Mouse (Mus musculus) heart, embryonic 14.5 days (tissue): ENCODE results near the gene G6pc. TPM values are rescaled to one million over a fixed set of nuclear protein-coding genes. Genes with fewer than 3 reads are reported as not detected.

Experiments used
- ATAC-seq: fragments of 200-750 bp; cut with Nextera tagmentation; 2 replicates; pipeline ENCODE4 v1.8.0; 2017; ENCODE audit warnings: low read depth, moderate TSS enrichment; ENCODE audit not compliant: insufficient number of reproducible peaks, insufficient read depth, low FRiP score
- H3K27ac ChIP-seq, 2 experiments: fragments of 200-500 bp in 1 of 2; fragments of 300-500 bp in 1 of 2; sonication (generic) in 1 of 2; replicated peaks in 1 of 2; 2 replicates each; pipeline ENCODE4 v1.5.1; 2012 to 2014; ENCODE audit warnings: low read depth in 2 of 2, low read length in 2 of 2, control low read depth in 1 of 2, mild to moderate bottlenecking in 1 of 2, mixed read lengths in 1 of 2; ENCODE audit not compliant: control insufficient read depth in 1 of 2, insufficient read depth in 1 of 2
- H3K27me3 ChIP-seq: fragments of 300-500 bp; sonication (generic); 2 replicates; pipeline ENCODE4 v1.6.1; 2014; ENCODE audit warnings: mild to moderate bottlenecking, low read length, control low read depth; ENCODE audit not compliant: control insufficient read depth, insufficient read depth
- H3K36me3 ChIP-seq: fragments of 300-500 bp; sonication (generic); 2 replicates; pipeline ENCODE4 v1.6.1; 2014; ENCODE audit warnings: mild to moderate bottlenecking, control low read depth, low read length, mixed read lengths; ENCODE audit not compliant: control insufficient read depth, insufficient read depth
- H3K4me1 ChIP-seq, 2 experiments: fragments of 200-500 bp in 1 of 2; fragments of 300-500 bp in 1 of 2; sonication (generic) in 1 of 2; 2 replicates each; pipeline ENCODE4 v1.6.1; 2012 to 2014; ENCODE audit warnings: low read length in 2 of 2, control low read depth in 1 of 2, mixed read lengths in 1 of 2; ENCODE audit not compliant: control insufficient read depth in 2 of 2, insufficient read depth in 2 of 2
- H3K4me2 ChIP-seq: fragments of 300-500 bp; sonication (generic); 2 replicates; pipeline ENCODE4 v1.6.1; 2014; ENCODE audit warnings: mild to moderate bottlenecking, low read length
- H3K4me3 ChIP-seq, 2 experiments: fragments of 200-500 bp in 1 of 2; fragments of 300-500 bp in 1 of 2; sonication (generic) in 1 of 2; 2 replicates each; pipeline ENCODE4 v1.5.1; 2012 to 2014; ENCODE audit warnings: low read length in 2 of 2, mild to moderate bottlenecking in 2 of 2, control low read depth in 1 of 2, low read depth in 1 of 2, moderate library complexity in 1 of 2; ENCODE audit not compliant: control insufficient read depth in 1 of 2, insufficient read depth in 1 of 2
- H3K9ac ChIP-seq: fragments of 300-500 bp; sonication (generic); 2 replicates; pipeline ENCODE4 v1.6.1; 2014; ENCODE audit warnings: mild to moderate bottlenecking, low read length
- H3K9me3 ChIP-seq: fragments of 300-500 bp; sonication (generic); 2 replicates; pipeline ENCODE4 v1.6.1; 2016; ENCODE audit warnings: low read length, control low read depth; ENCODE audit not compliant: control insufficient read depth
- WGBS: fragments of 180-500 bp; shearing (Covaris S2); extraction: QIAGEN DNeasy Blood & Tissue Kit; methylation state at CpG from one replicate; pipeline ENCODE4 v1.1.7; 2014; 5-methylcytosine and 5-hydroxymethylcytosine counted together
- polyA plus RNA-seq: library from polyadenylated mRNA; unstranded; fragments of >200 nt; fragmentation: Nextera tagmentation; extraction: Ambion mirVana; gene quantifications from 2 replicates; pipeline ENCODE4 v1.2.1, GENCODE M21; 2014

The G6pc gene
- polyA plus RNA-seq, 1 experiment from 2014 or later: not detected

DNA sequence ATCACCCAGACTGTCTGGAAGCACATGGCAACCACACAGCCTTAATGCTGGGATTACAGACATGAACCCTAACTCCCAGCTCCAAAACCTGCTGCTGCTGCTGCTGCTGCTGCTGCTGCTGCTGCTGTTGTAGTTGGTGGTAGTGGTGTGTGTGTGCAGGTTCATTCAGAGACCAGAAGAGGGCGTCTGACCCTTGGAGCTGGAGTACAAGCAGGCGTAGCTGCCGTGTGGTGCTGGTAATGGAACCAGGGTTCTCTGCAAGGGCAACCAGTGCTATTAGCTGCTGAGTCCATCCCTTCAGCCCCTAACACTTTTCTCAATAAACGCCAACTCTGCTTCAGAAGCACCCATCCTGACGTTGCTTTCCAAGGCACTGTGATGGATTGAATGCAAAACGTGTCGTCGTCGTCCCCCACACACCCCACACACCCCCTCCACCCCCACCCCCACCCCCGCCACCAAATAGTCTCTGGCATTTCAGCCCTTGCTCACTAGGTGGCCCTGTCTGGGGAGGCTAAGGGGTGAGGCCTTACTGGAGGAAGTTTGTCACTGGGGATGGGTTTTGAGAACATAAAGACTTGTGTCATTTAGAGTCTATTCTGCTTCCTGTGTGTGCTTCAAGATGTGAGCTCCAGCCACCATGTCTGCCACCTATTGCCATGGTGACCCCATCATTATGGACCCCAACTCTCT lies 20.1 kb upstream of the G6pc start:
- 68% methylated on average over 10 of the region's 10 CpGs for WGBS
- peaks cover 3% of the 10 kb centered on the region; the same call in 1 of the 2 replicates for H3K9me3 ChIP-seq

DNA sequence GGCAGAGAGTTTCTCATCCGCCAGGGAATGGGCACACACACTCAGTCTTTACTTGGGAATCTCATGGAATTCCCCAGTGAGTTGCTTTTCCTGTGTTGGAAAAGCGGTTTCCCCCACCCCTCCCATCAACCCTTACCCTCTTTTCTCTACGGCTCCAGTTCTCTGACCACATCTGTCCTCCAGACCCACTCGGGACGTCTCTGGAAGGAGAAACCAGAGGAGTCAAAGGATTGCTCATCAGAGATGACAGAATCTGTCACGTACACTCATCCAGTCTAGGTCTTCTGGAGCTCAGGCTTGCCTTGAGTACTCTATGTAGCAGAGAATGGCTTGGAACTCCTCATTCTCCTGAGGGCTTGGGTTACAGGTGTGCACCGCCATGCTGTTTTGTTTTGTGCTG lies 18.6 kb upstream of the G6pc start:
- Histone ChIP-seq H3K4me3 (no peak overlapping the region), H3K4me2 (no peak overlapping the region), H3K27me3 (no peaks in the 10 kb centered on the region), H3K4me1 (0 out of 4 replicates have a peak, but pooled peaks cover 0 to 2% of the 10 kb centered on the region in 2 experiments), H3K27ac (no peak overlapping the region), H3K36me3 (no peaks in the 10 kb centered on the region), H3K9me3 (peaks cover 3% of the 10 kb centered on the region; the same call in 1 of the 2 replicates), H3K9ac (no peak overlapping the region)
- no peak for ATAC-seq
- WGBS: 55% methylated on average over 7 of the region's 7 CpGs

More for the DNA sequence above, 20.1 kb upstream of the G6pc start:
- peaks cover 0 to 2% of the 10 kb centered on the region in 2 experiments; a peak in 1 of 4 replicates for H3K4me1 ChIP-seq
- no peaks in the 10 kb centered on the region for H3K27me3 ChIP-seq
- H3K9ac ChIP-seq: no peak overlapping the region
- no peak for ATAC-seq
- H3K27ac ChIP-seq: no peak overlapping the region
- no peak overlapping the region for H3K4me2 ChIP-seq
- no peak overlapping the region for H3K4me3 ChIP-seq
- H3K36me3 ChIP-seq: no peaks in the 10 kb centered on the region

DNA sequence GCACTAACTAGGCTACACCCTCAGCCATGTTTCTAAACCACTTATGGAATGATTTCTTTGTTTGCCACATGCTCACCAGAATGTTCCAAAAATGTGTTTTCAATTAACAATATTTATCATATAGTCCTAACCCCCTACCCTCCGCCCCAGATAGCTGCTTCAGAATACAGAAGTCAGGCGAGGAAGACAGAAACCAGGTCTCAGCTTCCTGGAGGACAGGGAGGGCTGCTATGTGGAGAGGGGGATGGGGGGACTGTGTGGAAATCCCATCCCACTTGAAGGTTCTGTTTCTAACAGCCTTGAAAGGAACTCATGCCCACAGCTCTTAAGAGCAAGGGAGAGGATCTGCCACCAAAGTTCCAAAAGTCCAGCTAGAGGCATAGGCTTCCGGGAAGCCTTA lies 18.1 kb upstream of the G6pc start:
- H3K4me3 ChIP-seq: no peak overlapping the region
- no peak overlapping the region for H3K9ac ChIP-seq
- 0 out of 4 replicates have a peak, but pooled peaks cover 0 to 2% of the 10 kb centered on the region in 2 experiments for H3K4me1 ChIP-seq
- no peak for ATAC-seq
- H3K27ac ChIP-seq: no peak overlapping the region
- no peaks in the 10 kb centered on the region for H3K36me3 ChIP-seq
- 47% methylated on average over 3 of the region's 3 CpGs for WGBS
- peaks cover 3% of the 10 kb centered on the region; the same call in 1 of the 2 replicates for H3K9me3 ChIP-seq
- H3K27me3 ChIP-seq: no peaks in the 10 kb centered on the region
- no peak overlapping the region for H3K4me2 ChIP-seq

DNA sequence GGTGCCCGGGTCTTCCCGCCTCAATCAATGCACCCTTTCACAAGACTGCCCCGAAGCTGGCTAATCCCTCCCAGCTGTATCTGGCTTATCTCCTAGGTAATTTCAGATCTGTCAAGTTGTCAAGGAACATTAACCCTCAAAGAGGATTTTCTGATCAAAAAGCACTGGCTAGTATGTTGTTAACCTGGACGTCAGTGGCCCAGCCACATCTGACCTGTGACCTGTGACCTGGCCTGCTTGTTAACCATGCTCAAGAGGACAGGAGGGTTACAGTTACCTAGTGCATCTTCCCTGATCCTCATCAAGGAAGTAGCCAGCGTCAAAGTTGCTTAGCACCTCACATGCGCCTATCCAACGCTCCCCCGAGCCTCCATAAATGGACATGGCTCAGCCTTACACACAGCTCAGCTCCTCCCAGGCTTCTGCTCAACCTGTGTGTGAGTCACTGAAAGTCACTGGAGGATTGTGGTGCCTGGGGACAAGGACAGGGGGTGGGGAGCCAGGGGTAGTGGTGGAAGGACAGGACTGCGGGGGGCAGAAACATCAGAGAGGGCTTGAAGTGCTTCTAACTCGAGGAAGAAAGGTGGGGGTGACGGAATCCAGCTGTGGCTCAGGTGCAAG lies 16.2 kb upstream of the G6pc start:
- H3K36me3 ChIP-seq: no peaks in the 10 kb centered on the region
- H3K9me3 ChIP-seq: peaks cover 3% of the 10 kb centered on the region; the same call in 1 of the 2 replicates
- ATAC-seq: no peak
- no peak overlapping the region for H3K9ac ChIP-seq
- 0 out of 4 replicates have a peak, but pooled peaks cover 0 to 2% of the 10 kb centered on the region in 2 experiments for H3K4me1 ChIP-seq
- no peak overlapping the region for H3K27ac ChIP-seq
- H3K4me2 ChIP-seq: no peak overlapping the region
- 52% methylated on average over 11 of the region's 11 CpGs for WGBS
- H3K4me3 ChIP-seq: no peak overlapping the region
- no peaks in the 10 kb centered on the region for H3K27me3 ChIP-seq

DNA sequence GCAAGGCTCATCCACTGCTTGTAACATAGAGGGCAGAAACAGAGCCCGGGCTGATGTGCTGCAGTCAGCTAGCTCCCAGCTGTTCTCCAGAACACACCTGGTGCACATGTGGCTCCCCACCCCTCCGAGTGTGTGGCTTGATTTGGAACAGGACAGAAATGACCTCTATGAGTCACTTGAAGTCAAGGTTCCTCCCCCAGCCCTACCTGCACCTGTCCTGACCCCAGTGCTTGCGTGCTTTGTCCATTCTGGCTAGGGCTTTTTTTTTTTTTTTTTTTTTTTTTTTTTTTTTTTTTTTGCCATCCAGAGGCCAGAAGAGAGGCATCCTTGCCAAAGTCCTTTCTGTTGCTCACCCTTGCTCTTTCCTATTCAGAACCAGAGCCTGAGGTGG lies 15.6 kb upstream of the G6pc start:
- no peak for ATAC-seq
- WGBS: 66% methylated on average over 3 of the region's 3 CpGs
- H3K9ac ChIP-seq: no peak overlapping the region

DNA sequence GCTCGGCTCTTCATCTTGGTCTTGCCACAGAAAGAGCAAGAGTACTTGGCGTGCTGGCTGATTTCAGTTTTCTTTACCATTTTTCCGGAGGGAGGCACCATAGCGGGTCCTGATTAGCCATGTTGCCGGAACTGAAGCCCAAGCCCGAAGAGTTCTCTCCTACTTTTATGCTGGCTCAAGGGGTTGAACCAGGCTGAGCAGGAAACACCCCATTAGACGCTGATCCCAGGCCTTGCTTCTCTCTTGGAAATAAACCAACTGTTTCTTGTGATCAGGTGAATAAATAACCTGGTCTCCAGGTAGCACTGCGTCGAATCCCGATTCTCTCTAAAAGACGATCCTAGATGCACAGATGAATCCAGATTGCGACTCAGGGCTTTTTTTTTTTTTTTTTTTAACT lies 13.9 kb upstream of the G6pc start:
- Histone ChIP-seq H3K4me2 (no peak overlapping the region), H3K9me3 (peaks cover 3% of the 10 kb centered on the region; the same call in 1 of the 2 replicates), H3K27me3 (no peaks in the 10 kb centered on the region), H3K9ac (no peak overlapping the region), H3K27ac (no peak overlapping the region), H3K4me1 (0 out of 4 replicates have a peak, but pooled peaks cover 0 to 2% of the 10 kb centered on the region in 2 experiments), H3K36me3 (no peaks in the 10 kb centered on the region), H3K4me3 (no peak overlapping the region)
- 86% methylated on average over 12 of the region's 12 CpGs for WGBS
- no peak for ATAC-seq

More for the DNA sequence above, 15.6 kb upstream of the G6pc start:
- H3K36me3 ChIP-seq: no peaks in the 10 kb centered on the region
- H3K27me3 ChIP-seq: no peaks in the 10 kb centered on the region
- peaks cover 3% of the 10 kb centered on the region; the same call in 1 of the 2 replicates for H3K9me3 ChIP-seq
- H3K27ac ChIP-seq: no peak overlapping the region
- no peak overlapping the region for H3K4me3 ChIP-seq
- no peak overlapping the region for H3K4me2 ChIP-seq
- H3K4me1 ChIP-seq: 0 out of 4 replicates have a peak, but pooled peaks cover 0 to 2% of the 10 kb centered on the region in 2 experiments

DNA sequence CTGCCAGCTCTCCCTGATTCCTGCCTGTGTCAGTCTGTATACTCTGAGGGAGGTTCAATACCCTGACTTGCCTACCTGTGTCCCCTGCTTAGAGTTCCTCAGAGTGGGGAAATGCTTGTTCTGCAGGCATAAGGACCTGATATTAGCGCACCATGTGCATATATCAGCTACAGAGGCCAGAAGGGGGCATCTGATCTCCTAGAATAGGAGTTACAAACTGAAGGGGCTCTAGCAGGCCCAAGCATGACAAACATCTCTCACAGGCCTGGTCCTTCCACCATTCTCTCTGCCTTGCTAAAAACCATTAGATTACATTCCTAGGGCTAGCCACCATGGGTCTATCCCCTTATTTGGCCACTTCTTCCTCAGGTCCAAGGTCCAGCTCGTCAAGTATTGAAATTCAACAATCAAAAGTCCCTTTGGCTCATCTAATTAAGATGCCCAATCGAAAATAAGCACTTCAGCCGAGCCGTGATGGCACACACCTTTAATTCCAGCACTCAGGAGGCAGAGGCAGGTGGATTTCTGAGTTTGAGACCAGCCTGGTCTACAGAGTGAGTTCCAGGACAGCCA lies 12.8 kb upstream of the G6pc start:
- no peak overlapping the region for H3K4me2 ChIP-seq
- no peak overlapping the region for H3K4me3 ChIP-seq
- H3K9ac ChIP-seq: no peak overlapping the region
- 81% methylated on average over 5 of the region's 5 CpGs for WGBS
- no peak for ATAC-seq
- no peaks in the 10 kb centered on the region for H3K27me3 ChIP-seq
- H3K27ac ChIP-seq: no peak overlapping the region
- H3K36me3 ChIP-seq: no peaks in the 10 kb centered on the region
- peaks cover 3% of the 10 kb centered on the region; the same call in 1 of the 2 replicates for H3K9me3 ChIP-seq
- peaks cover 0 to 1% of the 10 kb centered on the region in 2 experiments; a peak in 1 of 4 replicates for H3K4me1 ChIP-seq
